Mouse (Mus musculus): ENCODE measurements around the gene Tbx18.

DNA sequence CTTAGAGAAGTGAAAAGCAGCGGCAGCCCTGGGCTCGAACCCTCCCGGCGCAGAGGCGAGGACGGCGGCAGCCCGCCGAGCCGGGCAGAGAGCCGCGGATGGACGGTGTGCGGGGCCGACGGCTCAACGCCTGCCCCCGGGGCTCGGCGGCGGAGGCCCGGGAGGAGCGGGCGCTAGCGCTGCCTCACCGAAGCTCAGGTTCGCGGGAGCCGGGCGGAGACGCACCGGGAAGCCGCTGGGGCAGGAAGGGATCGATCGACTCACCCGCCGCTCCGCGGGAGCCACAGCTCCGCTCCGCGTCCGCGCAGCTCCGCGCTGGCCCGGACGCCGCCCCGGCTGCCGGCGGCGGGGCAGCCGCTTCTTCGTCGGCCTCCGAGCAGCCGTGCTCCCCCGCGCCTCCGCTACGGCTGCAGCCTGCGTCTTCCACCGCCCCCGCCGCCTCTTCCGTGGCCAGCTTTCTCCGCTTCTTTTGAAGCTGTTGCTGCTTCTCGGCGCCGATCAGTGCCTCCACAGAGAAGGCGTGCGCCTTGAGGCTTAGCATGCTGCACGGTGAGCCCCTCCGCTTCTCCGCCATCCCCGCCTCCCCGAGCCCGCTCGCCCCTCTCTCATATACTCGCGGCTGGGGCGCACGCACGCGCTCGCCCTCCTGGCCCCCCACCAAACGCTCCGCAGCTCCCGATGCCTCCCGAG, 644 bp downstream of the Tbx18 start:
- TF ChIP-seq JUND (conservative IDR thresholded peaks at IDR 0.05; ENCODE audit: low read depth, low read length) (no peak), CTCF (conservative IDR thresholded peaks at IDR 0.05 in 1 of 2, IDR thresholded peaks at IDR 0.05 in 1 of 2; ENCODE audit: low read depth in 2 of 2, low read length in 2 of 2) (no peak), EP300 (IDR thresholded peaks at IDR 0.05; ENCODE audit: low read length) (no peak), MYC (IDR thresholded peaks at IDR 0.05; ENCODE audit: low read depth, low read length) (no peak), POLR2AphosphoS2 (IDR thresholded peaks at IDR 0.05; ENCODE audit: low read depth, low read length) (no peak)

Measured in CH12.LX (cell line).